Mouse (Mus musculus) left cerebral cortex, postnatal 10 days (tissue): ENCODE measurements around the gene Gm10447. TPM values are rescaled to one million over a fixed set of nuclear protein-coding genes. Genes with fewer than 3 reads are reported as not detected.

Source experiments
- DNase-seq, 2 experiments: peaks; one replicate each; pipeline ENCODE4 v3.0.0; 2021 to 2022; ENCODE audit warnings: low spot score in 2 of 2, mixed read lengths in 1 of 2; ENCODE audit errors: extremely low spot score in 1 of 2
- intact Hi-C: fragments of 180-260 bp; cut with DNase I; formaldehyde crosslinking; loops from one replicate; pipeline ENCODE4 v1.15.1; 2025
- total RNA-seq, 2 experiments: library from RNA; stranded (reverse); gene quantifications; 2 replicates each; pipeline ENCODE4 v1.2.3; 2021

Gm10447 gene
- not detected for total RNA-seq

GRCm38 (mm10) chr11:53456474-53457371 is at the start of gene Gm10447, which contains the start of gene Shroom1:
Gm10447 (minus strand) TSS chr11:53457110.
Shroom1 (plus strand) TSS chr11:53457205.
- intact Hi-C loops: no loop called here
- DNase-seq: peak in 1 of 2 experiments; percentile 82

GRCm38 (mm10) chr11:53505026-53505663 is 48.2 kb upstream of the Gm10447 start:
- intact Hi-C loops: no loop called here
- DNase-seq: peak in 1 of 2 experiments; percentile 52

- no peak for DNase-seq
- intact Hi-C loops: no loop called here
Observed at GRCm38 (mm10) chr11:53504376-53504775, 47.5 kb upstream of the Gm10447 start.

- intact Hi-C loops: no loop called here
- DNase-seq: no peak
Observed at GRCm38 (mm10) chr11:53503738-53504137, 46.8 kb upstream of the Gm10447 start.

- intact Hi-C loops: no loop called here
- no peak for DNase-seq
Observed at GRCm38 (mm10) chr11:53502039-53502765, 45.3 kb upstream of the Gm10447 start.

GRCm38 (mm10) chr11:53500569-53500968 is 43.7 kb upstream of the Gm10447 start:
- DNase-seq: no peak
- intact Hi-C loops: no loop called here

GRCm38 (mm10) chr11:53496946-53497345 is 40.0 kb upstream of the Gm10447 start:
- intact Hi-C loops: no loop called here
- DNase-seq: no peak

GRCm38 (mm10) chr11:53495417-53495816 is 38.5 kb upstream of the Gm10447 start:
- no peak for DNase-seq
- intact Hi-C loops: no loop called here

- intact Hi-C loops: no loop called here
- DNase-seq: no peak
Observed at GRCm38 (mm10) chr11:53493243-53493955, 36.5 kb upstream of the Gm10447 start.

- intact Hi-C loops: no loop called here
- DNase-seq: no peak
Observed at GRCm38 (mm10) chr11:53491954-53492401, 35.1 kb upstream of the Gm10447 start.

GRCm38 (mm10) chr11:53489421-53489820 is 32.5 kb upstream of the Gm10447 start:
- intact Hi-C loops: no loop called here
- no peak for DNase-seq

GRCm38 (mm10) chr11:53489007-53489406 is 32.1 kb upstream of the Gm10447 start:
- intact Hi-C loops: no loop called here
- no peak for DNase-seq

- intact Hi-C loops: no loop called here
- DNase-seq: no peak
Observed at GRCm38 (mm10) chr11:53486822-53487594, 30.1 kb upstream of the Gm10447 start.

GRCm38 (mm10) chr11:53486351-53486750 is 29.4 kb upstream of the Gm10447 start:
- intact Hi-C loops: no loop called here
- no peak for DNase-seq

- intact Hi-C loops: no loop called here
- DNase-seq: no peak
Observed at GRCm38 (mm10) chr11:53485719-53486118, 28.8 kb upstream of the Gm10447 start.

- intact Hi-C loops: no loop called here
- DNase-seq: no peak
Observed at GRCm38 (mm10) chr11:53483159-53483891, 26.4 kb upstream of the Gm10447 start.

GRCm38 (mm10) chr11:53481088-53481730 is 24.3 kb upstream of the Gm10447 start:
- DNase-seq: no peak
- intact Hi-C loops: no loop called here
